Mouse (Mus musculus) lung, embryonic 16.5 days (tissue): ENCODE results near the gene Cops3. TPM values are rescaled to one million over a fixed set of nuclear protein-coding genes. Genes with fewer than 3 reads are reported as not detected.
A peak's percentile ranks its signal among the peaks of the same experiment; 100 is the strongest.

Experiments
- ATAC-seq: fragments of 200-750 bp; cut with Nextera tagmentation; 2 replicates; pipeline ENCODE4 v1.8.0; 2017; ENCODE audit warnings: low read depth, mild to moderate bottlenecking, moderate library complexity
- H3K27ac ChIP-seq: fragments of 300-500 bp; sonication (generic); 2 replicates; pipeline ENCODE4 v1.5.1; 2014; ENCODE audit warnings: mild to moderate bottlenecking, control low read depth, low read length
- H3K27me3 ChIP-seq: fragments of 300-500 bp; sonication (generic); 2 replicates; pipeline ENCODE4 v1.6.1; 2014; ENCODE audit warnings: low read depth, low read length, mixed read lengths; ENCODE audit not compliant: control insufficient read depth, insufficient read depth
- H3K36me3 ChIP-seq: fragments of 300-500 bp; sonication (generic); 2 replicates; pipeline ENCODE4 v1.6.1; 2014; ENCODE audit warnings: low read length; ENCODE audit not compliant: control insufficient read depth, insufficient read depth
- H3K4me1 ChIP-seq: fragments of 300-500 bp; sonication (generic); replicated peaks from 2 replicates; pipeline ENCODE4 v1.6.1; 2014; ENCODE audit warnings: low read length, mixed read lengths; ENCODE audit not compliant: control insufficient read depth, insufficient read depth
- H3K4me2 ChIP-seq: fragments of 300-500 bp; sonication (generic); 2 replicates; pipeline ENCODE4 v1.6.1; 2014; ENCODE audit warnings: low read depth, low read length, control low read depth
- H3K4me3 ChIP-seq: fragments of 300-500 bp; sonication (generic); 2 replicates; pipeline ENCODE4 v1.5.1; 2014; ENCODE audit warnings: mild to moderate bottlenecking, low read length, control low read depth
- H3K9ac ChIP-seq: fragments of 300-500 bp; sonication (generic); 2 replicates; pipeline ENCODE4 v1.6.1; 2014; ENCODE audit warnings: low read length, control low read depth
- H3K9me3 ChIP-seq: fragments of 300-500 bp; sonication (generic); 2 replicates; pipeline ENCODE4 v1.6.1; 2016; ENCODE audit warnings: low read length; ENCODE audit not compliant: control insufficient read depth
- WGBS: fragments of 180-500 bp; shearing (Covaris S2); extraction: QIAGEN DNeasy Blood & Tissue Kit; methylation state at CpG from one replicate; pipeline ENCODE4 v1.1.7; 2014; 5-methylcytosine and 5-hydroxymethylcytosine counted together
- polyA plus RNA-seq: library from polyadenylated mRNA; unstranded; fragments of >200 nt; fragmentation: Nextera tagmentation; extraction: Ambion mirVana; gene quantifications from 2 replicates; pipeline ENCODE4 v1.2.1, GENCODE M21; 2015

Cops3 gene
- polyA plus RNA-seq, 1 experiment from 2014 or later, result 189 TPM

GRCm38 (mm10) chr11:59814936-59815335 is 24.7 kb downstream of the Cops3 start:
- Histone ChIP-seq H3K4me3 (no peak overlapping the region), H3K9ac (no peak overlapping the region), H3K4me1 (peaks cover 4% of the 10 kb centered on the region), H3K9me3 (no peaks in the 10 kb centered on the region), H3K27ac (no peak overlapping the region), H3K4me2 (no peak overlapping the region), H3K27me3 (no peaks in the 10 kb centered on the region), H3K36me3 (peaks cover 37% of the 10 kb centered on the region)
- WGBS, result 85% methylated on average over 6 of the region's 6 CpGs
- ATAC-seq, result no peak

DNA sequence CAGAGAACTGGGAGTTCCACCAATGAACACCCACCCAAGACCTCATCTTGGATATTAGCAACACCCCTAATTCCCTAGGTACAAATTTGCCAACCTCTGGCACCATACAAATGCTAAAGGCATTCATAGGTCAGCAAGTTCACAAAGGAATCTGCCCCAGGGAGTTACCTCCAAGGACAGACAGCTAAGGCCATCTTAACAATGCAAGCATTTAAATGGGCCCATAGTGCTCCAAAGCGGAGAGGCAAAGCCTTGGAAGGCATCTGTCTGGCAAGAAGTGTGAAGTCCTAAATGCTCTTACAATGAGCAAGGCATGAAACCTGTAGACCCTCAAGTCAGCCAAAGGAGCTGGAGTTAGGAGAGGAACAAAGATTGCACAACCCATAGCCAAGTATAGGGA is 25.3 kb downstream of the Cops3 start:
- H3K36me3 ChIP-seq, result peaks cover 31% of the 10 kb centered on the region
- no peak overlapping the region for H3K4me3 ChIP-seq
- H3K9me3 ChIP-seq, result no peaks in the 10 kb centered on the region
- no peak overlapping the region for H3K9ac ChIP-seq
- no peaks in the 10 kb centered on the region for H3K27me3 ChIP-seq
- H3K27ac ChIP-seq, result no peak overlapping the region
- 89% methylated on average over 1 of the region's 1 CpGs for WGBS
- H3K4me1 ChIP-seq, result peaks cover 4% of the 10 kb centered on the region
- H3K4me2 ChIP-seq, result no peak overlapping the region
- ATAC-seq, result no peak

GRCm38 (mm10) chr11:59813276-59813675 is 26.4 kb downstream of the Cops3 start:
- H3K27me3 ChIP-seq, result no peaks in the 10 kb centered on the region
- H3K4me2 ChIP-seq, result no peak overlapping the region
- H3K27ac ChIP-seq, result no peak overlapping the region
- H3K4me1 ChIP-seq, result peaks cover 11% of the 10 kb centered on the region
- no peak for ATAC-seq
- H3K9me3 ChIP-seq, result no peaks in the 10 kb centered on the region
- peaks cover 21% of the 10 kb centered on the region for H3K36me3 ChIP-seq
- no peak overlapping the region for H3K4me3 ChIP-seq
- H3K9ac ChIP-seq, result no peak overlapping the region
- 47% methylated on average over 3 of the region's 3 CpGs for WGBS

DNA sequence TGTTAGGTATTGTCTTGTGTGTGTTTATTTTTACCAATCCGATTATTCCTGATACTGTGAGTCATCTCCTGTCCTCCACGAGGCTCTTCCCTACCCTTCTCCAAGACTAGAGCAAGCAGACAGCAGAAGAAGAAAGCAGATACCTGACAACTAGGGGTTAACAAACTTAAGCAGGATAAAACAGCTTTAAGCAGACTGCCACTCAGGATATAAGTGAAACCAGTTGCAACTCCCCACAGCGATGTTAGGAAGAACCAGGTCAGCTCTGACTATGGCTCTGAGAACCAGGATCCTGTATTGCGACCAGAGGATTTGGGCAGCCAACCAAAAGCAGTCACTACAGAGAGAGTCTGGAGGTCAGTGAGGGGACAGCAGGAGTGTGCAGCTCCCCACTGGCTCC is 28.4 kb downstream of the Cops3 start:
- 40% methylated on average over 4 of the region's 4 CpGs for WGBS
- H3K27me3 ChIP-seq, result no peaks in the 10 kb centered on the region
- no peak overlapping the region for H3K9ac ChIP-seq
- H3K4me2 ChIP-seq, result no peak overlapping the region
- no peaks in the 10 kb centered on the region for H3K9me3 ChIP-seq
- peaks cover 12% of the 10 kb centered on the region for H3K4me1 ChIP-seq
- H3K4me3 ChIP-seq, result no peak overlapping the region
- no peak overlapping the region for H3K27ac ChIP-seq
- no peak for ATAC-seq
- H3K36me3 ChIP-seq, result peaks cover 7% of the 10 kb centered on the region; the same call in 1 of the 2 replicates

- Histone ChIP-seq H3K9ac (peak overlapping the region; percentile 86; the same call in 1 of the 2 replicates), H3K27ac (no peak overlapping the region), H3K27me3 (no peaks in the 10 kb centered on the region), H3K9me3 (no peaks in the 10 kb centered on the region), H3K4me2 (peak overlapping the region; percentile 82), H3K36me3 (peaks cover 8% of the 10 kb centered on the region), H3K4me3 (peak overlapping the region; percentile 62), H3K4me1 (peaks cover 12% of the 10 kb centered on the region)
- no peak for ATAC-seq
- WGBS, result 54% methylated on average over 14 of the region's 14 CpGs
Observed at GRCm38 (mm10) chr11:59810480-59811158, 29.0 kb downstream of the Cops3 start.

GRCm38 (mm10) chr11:59809670-59810474 is 29.8 kb downstream of the Cops3 start, which contains the start of gene Flcn:
Flcn (minus strand) TSS chr11:59810016.
- Histone ChIP-seq H3K4me1 (peaks cover 12% of the 10 kb centered on the region), H3K9ac (peak within 1 kb of the TSS; percentile 86), H3K9me3 (no peaks in the 10 kb centered on the region), H3K27me3 (no peaks in the 10 kb centered on the region), H3K36me3 (peaks cover 8% of the 10 kb centered on the region), H3K4me2 (peak within 1 kb of the TSS; percentile 82), H3K4me3 (peak within 1 kb of the TSS; percentile 62), H3K27ac (peak within 1 kb of the TSS; percentile 97)
- WGBS, result under 1% methylated on average over 52 of the region's 52 CpGs
- ATAC-seq, result peak; percentile 95

DNA sequence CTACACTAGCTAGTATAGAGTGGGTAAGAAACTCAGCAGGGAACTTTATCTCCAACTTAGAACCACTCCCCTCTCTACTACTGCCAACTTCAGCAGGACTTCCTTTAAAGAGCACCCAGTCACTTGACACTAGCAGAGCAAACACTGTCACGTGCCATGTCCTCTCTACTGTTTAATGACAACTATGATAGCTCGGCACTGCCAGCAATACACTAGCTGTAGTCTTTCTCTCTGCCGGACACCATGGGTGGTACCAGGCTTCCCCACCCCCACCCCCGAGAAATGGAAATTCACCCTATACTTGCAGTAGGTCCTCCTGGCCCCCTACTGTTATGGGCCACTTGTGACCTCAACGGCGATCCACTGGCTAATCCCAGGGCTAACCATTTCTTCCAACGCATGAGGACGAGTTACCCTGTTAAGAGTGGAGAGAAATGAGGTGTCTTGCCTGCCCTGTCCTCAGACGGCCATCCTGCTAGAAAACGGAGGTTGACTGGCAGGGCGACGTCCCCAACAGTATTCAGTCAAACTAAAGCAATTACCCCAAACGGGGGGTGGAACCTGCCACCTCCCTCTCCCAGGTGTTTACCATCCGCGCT is 30.5 kb downstream of the Cops3 start:
- Histone ChIP-seq H3K4me3 (peak overlapping the region; percentile 62), H3K4me2 (peak overlapping the region; percentile 82), H3K9ac (peak overlapping the region; percentile 86), H3K36me3 (peaks cover 13% of the 10 kb centered on the region), H3K4me1 (peaks cover 12% of the 10 kb centered on the region), H3K27me3 (no peaks in the 10 kb centered on the region), H3K9me3 (no peaks in the 10 kb centered on the region), H3K27ac (peak overlapping the region; percentile 97)
- WGBS, result 0% methylated on average over 15 of the region's 15 CpGs
- ATAC-seq, result peak; percentile 67

GRCm38 (mm10) chr11:59808170-59808960 is 31.3 kb downstream of the Cops3 start:
- Histone ChIP-seq H3K9me3 (no peaks in the 10 kb centered on the region), H3K4me1 (peaks cover 12% of the 10 kb centered on the region), H3K27ac (peak overlapping the region; percentile 97), H3K4me2 (peak overlapping the region; percentile 82), H3K27me3 (no peaks in the 10 kb centered on the region), H3K9ac (peak overlapping the region; percentile 86), H3K4me3 (peak overlapping the region; percentile 62), H3K36me3 (peaks cover 18% of the 10 kb centered on the region)
- no peak for ATAC-seq
- WGBS, result 60% methylated on average over 14 of the region's 14 CpGs
